Mouse (Mus musculus): Measurements from ENCODE around the gene Nkap. TPM values are rescaled to one million over a fixed set of nuclear protein-coding genes. Genes with fewer than 3 reads are reported as not detected.
"Not testable (repeated sequence)": the region's sequence is repeated elsewhere in the genome, so short reads cannot be mapped to it uniquely, and the experiment has no call there.

Nkap gene
- polyA plus RNA-seq, 1 experiment from 2014 or later, result 16.6 TPM

DNA sequence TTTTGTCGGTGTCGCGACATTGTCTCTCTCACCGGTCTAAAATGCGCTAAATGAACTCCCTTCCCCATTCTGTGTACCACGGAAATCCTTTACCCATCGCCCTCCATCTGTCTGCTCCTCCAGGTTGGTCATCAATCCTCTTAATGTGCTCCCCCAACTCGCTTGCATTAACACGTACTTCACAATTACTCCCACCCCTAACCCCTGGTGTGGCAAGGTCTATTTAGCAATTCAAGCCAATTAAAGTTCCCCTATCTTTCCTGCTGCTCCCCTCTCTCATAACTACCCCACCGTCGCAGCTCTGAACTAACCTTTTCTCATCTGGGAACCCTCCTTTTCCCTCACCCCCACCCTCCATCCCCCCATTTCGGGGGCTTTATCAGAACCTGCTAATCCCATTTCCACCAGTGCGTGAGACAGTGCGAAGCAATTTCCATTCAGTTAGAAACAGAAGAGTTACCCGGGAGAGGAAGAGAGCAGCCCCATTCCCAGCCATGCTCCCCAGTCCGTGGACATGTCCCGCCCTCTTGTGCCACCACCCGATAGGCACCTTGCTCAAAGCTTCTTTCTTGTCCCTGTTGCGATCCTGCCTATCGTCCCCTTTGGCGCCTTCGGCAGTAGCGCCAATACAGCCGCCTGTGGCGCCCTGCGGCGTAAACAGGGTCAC lies 16.9 kb upstream of the Nkap start:
- no peaks in the 10 kb centered on the region; the same call in 1 of the 2 replicates for H3K36me3 ChIP-seq
- H3K9me3 ChIP-seq, result no peaks in the 10 kb centered on the region
- peak overlapping the region; percentile 74 for H3K27ac ChIP-seq
- no peaks in the 10 kb centered on the region for H3K4me1 ChIP-seq
- peak; percentile 58 for ATAC-seq (ENCODE audit: low FRiP score, low read depth)
- peak overlapping the region; percentile 56 for H3K4me3 ChIP-seq
- H3K4me2 ChIP-seq (replicated peaks), result peak overlapping the region; percentile 62
- no peaks in the 10 kb centered on the region for H3K27me3 ChIP-seq
- H3K9ac ChIP-seq, result peak overlapping the region; percentile 68
- WGBS, result 13% methylated on average over 27 of the region's 27 CpGs

DNA sequence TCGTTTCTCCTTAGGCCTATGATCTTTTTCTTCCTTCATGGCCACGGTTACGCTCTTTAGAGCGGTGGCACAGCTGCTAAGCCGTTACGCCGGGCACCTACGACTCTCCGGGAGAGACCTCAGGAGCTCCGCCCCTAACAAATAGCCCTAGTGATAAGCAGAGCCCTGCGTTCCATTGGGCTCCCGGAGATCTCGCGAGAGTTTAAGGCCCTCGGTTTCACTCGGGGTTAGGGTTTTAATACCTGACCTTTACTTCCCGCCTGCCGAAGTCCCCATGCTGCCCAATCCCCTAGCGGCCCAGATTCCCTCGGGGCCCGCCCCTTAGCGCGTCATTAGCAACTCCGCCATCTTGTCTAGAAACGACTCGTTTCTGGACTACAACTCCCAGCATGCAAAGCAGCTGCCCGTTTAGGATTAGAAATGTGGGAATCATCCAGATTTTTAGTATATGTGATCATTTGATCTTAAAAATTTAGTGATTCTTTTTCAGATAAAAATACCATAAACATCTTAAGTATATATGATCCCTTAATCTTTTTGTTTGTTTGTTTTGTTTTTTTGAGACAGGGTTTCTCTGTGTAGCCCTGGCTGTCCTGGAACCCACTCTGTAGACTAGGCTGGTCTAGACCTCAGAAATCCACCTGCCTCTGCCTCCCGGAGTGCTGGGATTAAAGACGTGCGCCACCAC lies 16.3 kb upstream of the Nkap start, which contains the start of gene Upf3b:
Gene Upf3b, minus strand, starts transcription at position 130 of the 688 bp plus-strand sequence.
- Histone ChIP-seq H3K9me3 (no peaks in the 10 kb centered on the region), H3K27ac (peak within 1 kb of the TSS; percentile 74), H3K4me2 (replicated peaks) (peak within 1 kb of the TSS; percentile 62), H3K9ac (peak within 1 kb of the TSS; percentile 68), H3K4me3 (peak within 1 kb of the TSS; percentile 56), H3K4me1 (no peaks in the 10 kb centered on the region), H3K27me3 (0 out of 2 replicates have a peak, but pooled peaks cover under 1% of the 10 kb centered on the region), H3K36me3 (no peaks in the 10 kb centered on the region; the same call in 1 of the 2 replicates)
- WGBS, result 15% methylated on average over 30 of the region's 30 CpGs
- peak; percentile 97 for ATAC-seq (ENCODE audit: low FRiP score, low read depth)

DNA sequence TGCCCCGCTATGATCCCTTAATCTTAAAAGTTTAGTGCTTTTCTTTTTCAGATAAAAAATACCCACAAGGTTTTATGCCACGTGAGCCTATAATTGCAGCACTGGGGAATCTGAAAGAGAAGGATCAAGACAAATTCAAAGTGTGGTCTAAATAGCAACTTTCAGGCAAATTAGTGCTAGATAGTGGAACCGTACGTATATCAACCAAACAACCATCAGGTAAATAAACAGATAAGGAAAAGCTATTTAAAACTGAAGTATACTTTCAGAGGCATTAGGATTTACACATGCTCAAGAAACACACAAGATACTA lies 15.8 kb upstream of the Nkap start:
- 80% methylated on average over 4 of the region's 4 CpGs for WGBS
- no peak overlapping the region for H3K4me3 ChIP-seq
- H3K27ac ChIP-seq, result no peak overlapping the region
- H3K36me3 ChIP-seq, result no peaks in the 10 kb centered on the region; the same call in 1 of the 2 replicates
- no peaks in the 10 kb centered on the region for H3K9me3 ChIP-seq
- no peak overlapping the region for H3K9ac ChIP-seq
- ATAC-seq (ENCODE audit: low FRiP score, low read depth), result no peak
- peaks cover 5% of the 10 kb centered on the region; the same call in 1 of the 2 replicates for H3K27me3 ChIP-seq
- no peaks in the 10 kb centered on the region for H3K4me1 ChIP-seq
- H3K4me2 ChIP-seq (replicated peaks), result peak overlapping the region; percentile 25; the same call in 1 of the 2 replicates

DNA sequence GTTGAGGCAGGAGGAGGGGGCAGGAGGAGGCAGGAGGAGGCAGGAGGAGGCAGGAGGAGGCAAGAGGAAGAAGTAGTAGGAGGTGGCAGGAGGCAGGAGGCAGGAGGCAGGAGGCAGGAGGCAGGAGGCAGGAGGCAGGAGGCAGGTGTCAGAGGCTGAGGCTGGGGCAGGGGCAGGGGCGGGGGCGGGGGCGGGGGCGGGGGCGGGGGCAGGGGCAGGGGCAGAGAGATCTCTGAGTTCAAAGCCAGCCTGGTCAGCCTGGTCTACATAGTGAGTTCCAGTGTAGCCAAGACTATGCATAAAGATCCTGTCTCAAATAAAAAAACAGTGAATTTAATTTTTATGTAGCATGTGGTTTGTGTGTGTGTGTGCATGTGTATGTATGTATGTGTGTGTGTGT lies 9.5 kb upstream of the Nkap start:
- peaks cover 14% of the 10 kb centered on the region; the same call in 1 of the 2 replicates for H3K27me3 ChIP-seq
- WGBS, result 60% methylated on average over 1 of the region's 5 CpGs
- ATAC-seq (ENCODE audit: low FRiP score, low read depth), result peak; percentile 64; the same call in 1 of the 2 replicates

DNA sequence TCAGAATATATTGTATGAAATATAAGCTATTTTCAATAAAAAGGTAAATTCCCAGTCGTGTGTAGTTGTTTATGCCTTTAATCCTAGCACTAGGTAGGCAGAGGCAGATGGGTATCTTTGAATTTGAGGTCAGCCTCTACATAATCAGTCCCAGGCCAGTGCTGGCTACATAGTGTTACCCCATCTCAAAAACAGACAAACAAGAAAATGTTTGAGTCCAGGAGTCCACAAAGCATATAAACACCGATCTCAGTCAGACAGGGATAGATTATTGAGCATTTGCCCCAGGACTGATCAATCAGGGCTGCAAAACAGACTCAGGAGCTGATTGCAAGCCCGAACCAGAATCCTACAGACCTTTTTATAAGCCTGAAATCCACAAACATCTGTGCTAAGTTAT lies 7.0 kb upstream of the Nkap start:
- H3K27me3 ChIP-seq, result peaks cover 14% of the 10 kb centered on the region; the same call in 1 of the 2 replicates
- H3K4me2 ChIP-seq (replicated peaks), result no peak overlapping the region
- H3K9ac ChIP-seq, result no peak overlapping the region
- H3K4me1 ChIP-seq, result no peaks in the 10 kb centered on the region
- no peaks in the 10 kb centered on the region for H3K36me3 ChIP-seq
- WGBS, result 56% methylated on average over 3 of the region's 3 CpGs
- H3K27ac ChIP-seq, result no peak overlapping the region
- ATAC-seq (ENCODE audit: low FRiP score, low read depth), result no peak
- no peak overlapping the region for H3K4me3 ChIP-seq
- no peaks in the 10 kb centered on the region for H3K9me3 ChIP-seq

More for the DNA sequence above, 9.5 kb upstream of the Nkap start:
- H3K36me3 ChIP-seq, result no peaks in the 10 kb centered on the region
- H3K4me3 ChIP-seq, result no peak overlapping the region
- H3K9me3 ChIP-seq, result no peaks in the 10 kb centered on the region
- no peak overlapping the region for H3K9ac ChIP-seq
- H3K27ac ChIP-seq, result no peak overlapping the region
- no peaks in the 10 kb centered on the region for H3K4me1 ChIP-seq
- no peak overlapping the region for H3K4me2 ChIP-seq (replicated peaks)

DNA sequence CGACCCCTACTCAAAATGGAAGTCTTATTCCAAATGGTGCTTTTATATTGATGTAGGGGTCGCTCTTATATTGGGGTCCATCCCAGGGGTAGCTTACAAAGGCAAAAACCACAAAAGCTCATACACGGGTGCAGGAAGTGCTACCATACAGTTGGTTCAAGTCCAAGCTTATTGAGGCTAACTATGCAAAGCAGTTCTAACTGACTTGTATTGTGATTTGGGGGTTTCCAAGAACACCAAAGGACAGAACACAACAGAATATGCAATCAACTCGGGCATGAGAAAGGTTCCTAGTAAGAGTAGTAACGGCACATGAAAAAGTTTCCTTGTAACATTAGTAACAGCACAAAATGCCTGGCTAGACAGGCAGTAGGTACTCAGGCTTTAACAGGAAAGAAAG lies 6.4 kb upstream of the Nkap start:
- ATAC-seq (ENCODE audit: low FRiP score, low read depth), result no peak
- H3K4me2 ChIP-seq (replicated peaks), result no peak overlapping the region
- WGBS, result 66% methylated on average over 5 of the region's 5 CpGs

DNA sequence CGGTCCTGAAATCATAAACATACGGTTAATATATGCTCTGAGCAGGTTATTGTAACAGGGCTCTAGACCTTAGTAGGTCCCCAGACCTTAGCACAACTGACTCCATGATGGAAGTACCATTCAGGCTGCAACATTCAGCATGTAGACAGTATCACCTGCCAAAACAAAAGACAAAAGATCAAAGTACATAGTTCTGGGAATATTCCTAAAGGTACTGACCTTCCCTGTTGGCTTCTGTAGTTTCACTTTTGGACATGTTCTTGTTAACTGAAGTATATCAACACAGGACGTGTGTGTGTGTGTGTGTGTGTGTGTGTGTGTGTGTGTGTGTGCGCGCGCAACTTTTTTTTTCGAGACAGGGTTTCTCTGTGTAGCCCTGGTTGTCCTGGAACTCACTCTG lies 1.1 kb upstream of the Nkap start:
- no peak for ATAC-seq (ENCODE audit: low FRiP score, low read depth)
- H3K4me1 ChIP-seq, result peaks cover 12% of the 10 kb centered on the region
- no peak overlapping the region for H3K27ac ChIP-seq
- no peak overlapping the region for H3K4me3 ChIP-seq
- H3K9me3 ChIP-seq, result no peaks in the 10 kb centered on the region
- H3K36me3 ChIP-seq, result no peaks in the 10 kb centered on the region
- no peak overlapping the region for H3K9ac ChIP-seq
- WGBS, result 92% methylated on average over 7 of the region's 7 CpGs
- no peaks in the 10 kb centered on the region for H3K27me3 ChIP-seq
- H3K4me2 ChIP-seq (replicated peaks), result no peak overlapping the region

More for the DNA sequence above, 6.4 kb upstream of the Nkap start:
- H3K9me3 ChIP-seq, result no peaks in the 10 kb centered on the region
- H3K4me1 ChIP-seq, result no peaks in the 10 kb centered on the region
- no peak overlapping the region for H3K4me3 ChIP-seq
- H3K27ac ChIP-seq, result no peak overlapping the region
- H3K9ac ChIP-seq, result no peak overlapping the region
- H3K36me3 ChIP-seq, result no peaks in the 10 kb centered on the region
- peaks cover 14% of the 10 kb centered on the region; the same call in 1 of the 2 replicates for H3K27me3 ChIP-seq

DNA sequence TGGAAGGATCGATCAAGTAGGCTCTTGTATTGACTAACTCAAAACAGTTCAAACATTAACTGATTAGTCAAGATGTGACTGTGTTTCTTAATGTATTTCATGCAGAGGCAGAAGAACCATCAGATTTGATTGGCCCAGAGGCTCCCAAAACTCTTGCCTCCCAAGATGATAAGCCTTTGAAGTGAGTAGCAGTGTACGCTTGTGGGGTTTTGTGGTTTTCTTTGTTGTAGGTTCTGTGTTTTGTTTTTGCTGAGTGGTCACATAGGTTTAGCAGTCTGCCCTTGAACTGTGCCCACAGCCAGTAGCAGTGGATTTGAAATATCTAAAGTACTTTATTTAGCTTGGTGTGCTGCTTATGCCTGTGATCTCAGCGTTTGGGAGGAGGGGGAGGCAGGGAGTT lies 15.1 kb downstream of the Nkap start:
- Histone ChIP-seq H3K36me3 (peaks cover 32% of the 10 kb centered on the region), H3K27me3 (no peaks in the 10 kb centered on the region), H3K4me1 (no peaks in the 10 kb centered on the region), H3K27ac (no peak overlapping the region), H3K9ac (no peak overlapping the region), H3K4me2 (replicated peaks) (no peak overlapping the region), H3K4me3 (no peak overlapping the region), H3K9me3 (no peaks in the 10 kb centered on the region)
- ATAC-seq (ENCODE audit: low FRiP score, low read depth), result no peak
- 85% methylated on average over 3 of the region's 3 CpGs for WGBS

DNA sequence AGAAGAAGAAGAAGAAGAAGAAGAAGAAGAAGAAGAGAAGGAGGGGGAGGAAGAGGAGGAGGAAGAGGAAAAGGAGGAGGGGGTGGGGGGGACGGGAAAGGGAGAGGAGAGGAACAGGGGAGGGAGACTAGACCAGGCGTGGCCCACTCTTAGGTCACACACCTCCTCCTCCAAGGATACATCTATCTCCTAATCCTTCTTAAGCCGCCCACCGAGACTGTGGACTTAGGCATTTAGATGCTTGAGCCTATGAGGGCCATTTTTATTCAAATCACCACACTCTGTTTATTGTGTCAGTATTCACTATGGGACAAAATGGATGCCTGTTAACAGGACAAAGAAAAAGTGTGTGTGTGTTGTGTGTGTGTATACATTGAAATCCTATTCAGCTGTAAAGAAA lies 17.9 kb downstream of the Nkap start:
- H3K4me1 ChIP-seq; H3K27ac ChIP-seq; H3K4me2 ChIP-seq (replicated peaks); H3K9ac ChIP-seq; H3K4me3 ChIP-seq; ATAC-seq (ENCODE audit: low FRiP score, low read depth); H3K9me3 ChIP-seq; H3K27me3 ChIP-seq: not testable (repeated sequence)
- 54% methylated on average over 2 of the region's 4 CpGs for WGBS
- H3K36me3 ChIP-seq, result peaks cover 25% of the 10 kb centered on the region

DNA sequence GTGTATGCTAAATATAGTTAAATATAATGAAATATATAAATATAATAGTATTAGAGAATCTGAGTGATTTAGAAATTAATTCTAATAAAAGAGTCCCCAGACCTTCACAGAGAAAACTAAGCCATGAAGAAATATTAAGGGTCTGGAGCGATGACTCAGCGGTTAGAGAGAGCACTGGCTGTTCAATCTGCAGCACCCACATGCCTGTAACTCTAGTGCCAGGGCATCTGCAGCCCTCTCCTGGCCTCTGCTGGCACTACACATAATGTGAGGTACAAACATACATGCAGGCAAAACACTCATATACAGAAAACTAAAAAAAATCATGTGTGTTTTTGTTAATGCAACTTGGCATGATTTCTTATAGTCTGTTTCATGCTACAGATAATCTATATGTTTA lies 18.4 kb downstream of the Nkap start:
- Histone ChIP-seq H3K4me2 (replicated peaks) (no peak overlapping the region), H3K4me1 (no peaks in the 10 kb centered on the region), H3K9me3 (no peaks in the 10 kb centered on the region), H3K27me3 (no peaks in the 10 kb centered on the region), H3K36me3 (peaks cover 25% of the 10 kb centered on the region), H3K27ac (no peak overlapping the region), H3K9ac (no peak overlapping the region), H3K4me3 (no peak overlapping the region)
- ATAC-seq (ENCODE audit: low FRiP score, low read depth), result no peak
- 96% methylated on average over 2 of the region's 2 CpGs for WGBS

DNA sequence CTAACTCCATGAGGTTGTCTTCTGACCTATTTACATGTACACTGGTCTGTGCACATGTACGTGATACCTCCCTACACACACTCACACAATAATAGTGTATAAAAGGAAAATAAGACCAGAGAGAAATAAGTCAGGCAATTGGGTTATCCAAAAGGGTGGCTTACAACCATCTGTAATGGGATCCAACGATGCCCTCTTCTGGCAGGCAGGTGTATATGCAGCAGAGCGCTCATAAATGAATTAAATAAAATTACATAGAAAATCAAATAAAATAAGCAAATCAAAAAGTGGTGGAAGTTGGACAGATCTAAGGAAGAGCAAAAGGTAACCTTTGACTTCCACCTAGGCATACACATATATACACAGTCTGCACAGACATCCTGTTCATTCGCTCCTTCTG lies 31.2 kb downstream of the Nkap start:
- no peak overlapping the region for H3K27ac ChIP-seq
- H3K4me2 ChIP-seq (replicated peaks), result no peak overlapping the region
- no peaks in the 10 kb centered on the region for H3K4me1 ChIP-seq
- no peak overlapping the region for H3K4me3 ChIP-seq
- H3K27me3 ChIP-seq, result no peaks in the 10 kb centered on the region
- H3K9me3 ChIP-seq, result no peaks in the 10 kb centered on the region
- H3K36me3 ChIP-seq, result peaks cover 15% of the 10 kb centered on the region
- ATAC-seq (ENCODE audit: low FRiP score, low read depth), result no peak
- no peak overlapping the region for H3K9ac ChIP-seq
- WGBS, result 59% methylated on average over 4 of the region's 4 CpGs

DNA sequence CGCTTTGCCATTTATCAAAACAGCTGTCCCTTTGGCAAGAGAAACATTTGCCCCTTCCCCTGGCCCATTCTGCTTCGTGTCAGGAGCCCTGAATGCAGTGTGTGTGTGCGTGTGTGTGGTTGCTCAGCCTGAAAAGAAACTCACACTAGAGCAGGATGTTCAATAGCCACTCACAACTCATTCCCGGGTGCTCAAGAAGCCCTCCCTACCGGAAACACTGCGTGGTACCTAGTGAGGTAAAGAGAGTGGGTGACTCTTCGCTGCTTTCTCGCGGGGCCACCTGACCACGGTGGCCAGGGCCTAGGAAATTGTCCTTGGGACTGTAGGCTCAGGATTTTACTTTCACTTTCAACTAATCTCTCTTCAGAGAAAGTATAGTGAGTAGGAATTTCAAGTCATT lies 34.6 kb downstream of the Nkap start:
- Histone ChIP-seq H3K9ac (no peak overlapping the region), H3K9me3 (no peaks in the 10 kb centered on the region), H3K36me3 (no peaks in the 10 kb centered on the region), H3K4me2 (replicated peaks) (no peak overlapping the region), H3K27me3 (no peaks in the 10 kb centered on the region), H3K27ac (no peak overlapping the region), H3K4me3 (no peak overlapping the region), H3K4me1 (no peaks in the 10 kb centered on the region)
- no peak for ATAC-seq (ENCODE audit: low FRiP score, low read depth)
- 76% methylated on average over 10 of the region's 10 CpGs for whole genome bisulfite sequencing

Measured in limb, embryonic 13.5 days (tissue).